Mouse (Mus musculus): Measurements from ENCODE around the gene Gm27029.

- TF ChIP-seq POLR2A (IDR thresholded peaks at IDR 0.05; ENCODE audit: insufficient read depth, low read length) = no peak
- TF ChIP-seq CTCF (IDR thresholded peaks at IDR 0.05; ENCODE audit: low read depth, low read length) = no peak
- TF ChIP-seq EP300 (IDR thresholded peaks at IDR 0.05; ENCODE audit: insufficient read depth, low read depth, low read length) = no peak
Observed at GRCm38 (mm10) chr11:101360651-101361113, 63.9 kb downstream of the Gm27029 start.

Measured in ES-Bruce4 (cell line).